In the genomic region with DNA sequence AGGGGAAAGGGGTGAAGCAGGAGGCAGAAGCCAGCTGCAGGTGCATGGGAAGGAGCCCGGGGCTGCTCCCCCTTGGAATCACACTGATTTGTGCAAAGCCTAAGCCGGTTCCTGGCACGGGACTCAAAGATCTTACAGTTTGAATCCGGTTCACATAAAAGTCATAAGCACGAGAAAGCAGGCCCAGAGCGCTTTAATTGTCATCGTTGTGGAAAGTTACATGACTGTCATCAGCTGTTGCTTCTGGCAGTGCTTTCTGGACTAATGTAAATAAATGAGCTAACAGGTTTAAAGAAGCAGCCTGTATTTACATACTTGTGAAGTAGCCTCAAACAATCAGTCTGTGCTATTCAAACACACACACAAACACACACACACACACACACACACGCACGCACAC, we compare ENCODE assay signal across 10 mouse cellular contexts. TPM values are rescaled to one million over a fixed set of nuclear protein-coding genes. Genes with fewer than 3 reads are reported as not detected.
DNase-seq lines count a peak whose midpoint lies in the region; ATAC-seq lines count a peak whose summit lies in the region.
"Had no signal": no experiment of that assay in that cellular context is flagged by ENCODE, and none has a peak within 500 bp of the region (broad histone marks: within the 10 kb centered on the region; RNA-seq: fewer than 3 reads in every experiment).

No protein-coding gene starts in this region.

- H3K27ac ChIP-seq in heart, embryonic 10.5 days = peak overlapping the region; percentile 32; the same call in 1 of the 2 replicates
- no peak overlapping the region for H3K27ac ChIP-seq in kidney, embryonic 14.5 days (ENCODE audit: low read depth, low read length)

- no peaks in the 10 kb centered on the region for H3K9me3 ChIP-seq in heart, embryonic 10.5 days
- H3K9me3 ChIP-seq in kidney, embryonic 14.5 days (ENCODE audit: control insufficient read depth, low read length) = no peaks in the 10 kb centered on the region

- WGBS in heart, embryonic 10.5 days = 76% methylated on average over 9 of the region's 9 CpGs
- 55% methylated on average over 9 of the region's 9 CpGs for WGBS in kidney, embryonic 14.5 days

- no peak overlapping the region for H3K4me2 ChIP-seq in kidney, embryonic 14.5 days (replicated peaks; ENCODE audit: low read depth, low read length)

- H3K36me3 ChIP-seq in heart, embryonic 10.5 days = no peaks in the 10 kb centered on the region
- no peaks in the 10 kb centered on the region for H3K36me3 ChIP-seq in kidney, embryonic 14.5 days (ENCODE audit: control insufficient read depth, insufficient read depth, low read length)

- H3K4me1 ChIP-seq in heart, embryonic 10.5 days = peaks cover 44% of the 10 kb centered on the region
- H3K4me1 ChIP-seq in kidney, embryonic 14.5 days (ENCODE audit: control insufficient read depth, insufficient read depth, low read length) = 0 out of 2 replicates have a peak, but pooled peaks cover 3% of the 10 kb centered on the region

- peak; percentile 72; the same call in 1 of the 2 replicates for ATAC-seq in kidney, embryonic 14.5 days (ENCODE audit: low FRiP score, low TSS enrichment)

- H3K9ac ChIP-seq in kidney, embryonic 14.5 days (ENCODE audit: low read depth, low read length) = no peak overlapping the region

- no peaks in the 10 kb centered on the region for H3K27me3 ChIP-seq in heart, embryonic 10.5 days (ENCODE audit: insufficient read depth, poor library complexity, severe bottlenecking)
- no peaks in the 10 kb centered on the region for H3K27me3 ChIP-seq in kidney, embryonic 14.5 days (ENCODE audit: control insufficient read depth, insufficient read depth, low read length)
- H3K27me3 ChIP-seq: CH12.LX had no signal

- intact Hi-C loops in heart, postnatal 25 days (cut with DNase I) = no loop called here

- H3K4me3 ChIP-seq in heart, embryonic 10.5 days = no peak overlapping the region
- H3K4me3 ChIP-seq in kidney, embryonic 14.5 days (ENCODE audit: low read length) = no peak overlapping the region

- no peak for DNase-seq in heart, embryonic 10.5 days (ENCODE audit: low spot score)
- no peak for DNase-seq in heart, postnatal 25 days (ENCODE audit: low spot score)
- peak; percentile 51 for DNase-seq in gonadal fat pad, adult 2 months (ENCODE audit: low read depth)
- peak; percentile 70 for DNase-seq in lung, postnatal 14 days
- no peak for DNase-seq in layer of hippocampus, postnatal 25 days (ENCODE audit: extremely low spot score in 1 of 2, low spot score in 1 of 2)
- DNase-seq in ovary, postnatal 10 days (ENCODE audit: low spot score) = no peak
- DNase-seq in thymus, postnatal 4 days = no peak
- DNase-seq: spleen, adult 18-20 months had no signal

RNA-seq across cellular contexts. Expression of a gene that starts 26.3 kb away (rescaled TPM):
- polyA plus RNA-seq in heart, embryonic 10.5 days (2016; fragmentation: Nextera tagmentation; extraction: Ambion mirVana) = 1.1 and 1.3 TPM in 2 replicates
- total RNA-seq in heart, postnatal 25 days (2021) = under 1 TPM; 0.75 to 0.86 TPM
- polyA plus RNA-seq in gonadal fat pad, adult 2 months (2012; rRNA removed) = 3.1 and 4.2 TPM in 2 replicates
- polyA plus RNA-seq in kidney, embryonic 14.5 days (2014; fragmentation: Nextera tagmentation; extraction: Ambion mirVana) = 1.4 and 2.0 TPM in 2 replicates
- under 1 TPM in 1 of 2 experiments, not detected in 1; 0.30 TPM for total RNA-seq in layer of hippocampus, postnatal 25 days (2021)

RNA-seq across cellular contexts. Expression of a gene that starts 47.3 kb away (rescaled TPM):
- polyA plus RNA-seq in heart, embryonic 10.5 days (2016; fragmentation: Nextera tagmentation; extraction: Ambion mirVana) = 8.5 and 12.3 TPM in 2 replicates
- total RNA-seq in heart, postnatal 25 days (2021) = 1 to 10 TPM; 7.4 to 8.6 TPM
- 12.4 and 34.1 TPM in 2 replicates for polyA plus RNA-seq in gonadal fat pad, adult 2 months (2012; rRNA removed)
- polyA plus RNA-seq in kidney, embryonic 14.5 days (2014; fragmentation: Nextera tagmentation; extraction: Ambion mirVana) = 4.0 and 5.9 TPM in 2 replicates
- 1 to 10 TPM; 5.4 to 5.8 TPM for total RNA-seq in layer of hippocampus, postnatal 25 days (2021)

Comparison
In these comparisons a context has a peak if more than half of its experiments do, and no peak if none do; other contexts are left out.
1. DNase-seq: peak in gonadal fat pad, adult 2 months (single experiment) and lung, postnatal 14 days (single experiment); none in heart, embryonic 10.5 days (single experiment), heart, postnatal 25 days (single experiment), layer of hippocampus, postnatal 25 days (0 of 2), ovary, postnatal 10 days (single experiment) and thymus, postnatal 4 days (single experiment).